Mouse (Mus musculus): ENCODE measurements around the gene Gspt2. TPM values are rescaled to one million over a fixed set of nuclear protein-coding genes. Genes with fewer than 3 reads are reported as not detected.

Gspt2 gene
- total RNA-seq (2023) = not detected in 4 replicates

GRCm38 (mm10) chrX:94635961-94636563 lies at the start of gene Gspt2:
TSS of gene Gspt2 (plus strand) at chrX:94636069.

Other genes starting within 250 kb of the Gspt2 start
- 4.2 to 5.4 TPM (median 4.6 TPM) in 4 replicates for gene Maged1, start 93.9 kb upstream of the Gspt2 start, total RNA-seq (2023)
- 18.0 to 19.1 TPM (median 18.9 TPM) in 4 replicates for gene Zxdb, start 88.5 kb downstream of the Gspt2 start, total RNA-seq (2023)